Mouse (Mus musculus) bone marrow macrophage, adult 2 months (primary cell): ENCODE measurements around the gene Ptges. TPM values are rescaled to one million over a fixed set of nuclear protein-coding genes. Genes with fewer than 3 reads are reported as not detected.

Experiments
- H3K27ac ChIP-seq: 2 replicates; pipeline ENCODE4 v1.5.1; 2012; ENCODE audit warnings: low read depth, low read length; ENCODE audit not compliant: insufficient read depth
- H3K4me1 ChIP-seq: 2 replicates; pipeline ENCODE4 v1.6.1; 2012; ENCODE audit warnings: low read length; ENCODE audit not compliant: control insufficient read depth, insufficient read depth
- H3K4me3 ChIP-seq: 2 replicates; pipeline ENCODE4 v1.5.1; 2012; ENCODE audit warnings: mild to moderate bottlenecking, low read length, moderate library complexity; ENCODE audit not compliant: insufficient read depth
- CTCF ChIP-seq: IDR thresholded peaks from 2 replicates; pipeline ENCODE4 v1.5.1; 2012; ENCODE audit warnings: low read depth, mild to moderate bottlenecking, low read length, moderate library complexity
- POLR2A ChIP-seq: IDR thresholded peaks from 2 replicates; pipeline ENCODE4 v1.6.1; 2012; ENCODE audit warnings: mild to moderate bottlenecking, low read depth, low read length, borderline replicate concordance
- polyA plus RNA-seq: library from polyadenylated mRNA; stranded (reverse); fragments of >200 nt; gene quantifications from 2 replicates; pipeline ENCODE4 v1.2.4, GENCODE M21; 2012; ENCODE audit not compliant: missing spikeins, insufficient read depth, insufficient read length

The Ptges gene
- polyA plus RNA-seq, 1 experiment = 2.7 TPM

DNA sequence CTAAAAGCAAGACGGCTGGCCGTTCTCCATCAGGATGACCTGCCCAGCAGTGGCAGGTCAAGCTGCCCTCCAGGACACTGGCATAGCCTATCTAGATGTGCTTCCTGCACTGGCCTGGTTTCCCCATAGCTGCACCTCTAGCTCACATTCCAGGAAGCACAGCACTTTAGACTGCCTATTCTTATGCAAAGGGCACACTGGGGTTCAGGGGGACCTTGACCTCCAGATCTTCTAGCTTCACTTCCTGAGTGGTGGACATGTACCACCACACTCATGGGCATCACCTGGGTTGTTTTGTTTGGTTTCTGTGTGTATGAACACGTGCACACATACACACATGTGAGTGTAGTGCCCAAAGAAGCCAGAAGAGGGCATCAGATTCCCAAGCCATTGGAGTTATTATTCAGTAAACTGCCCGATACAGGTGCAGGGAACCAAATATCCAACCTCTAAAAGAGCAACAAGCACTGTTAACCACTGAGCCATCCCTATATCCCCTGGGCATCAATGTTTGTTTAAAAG lies 44.8 kb downstream of the Ptges start:
- TF ChIP-seq CTCF (no peak), POLR2A (no peak)
- Histone ChIP-seq H3K27ac (no peak overlapping the region), H3K4me3 (no peak overlapping the region), H3K4me1 (no peaks in the 10 kb centered on the region)

DNA sequence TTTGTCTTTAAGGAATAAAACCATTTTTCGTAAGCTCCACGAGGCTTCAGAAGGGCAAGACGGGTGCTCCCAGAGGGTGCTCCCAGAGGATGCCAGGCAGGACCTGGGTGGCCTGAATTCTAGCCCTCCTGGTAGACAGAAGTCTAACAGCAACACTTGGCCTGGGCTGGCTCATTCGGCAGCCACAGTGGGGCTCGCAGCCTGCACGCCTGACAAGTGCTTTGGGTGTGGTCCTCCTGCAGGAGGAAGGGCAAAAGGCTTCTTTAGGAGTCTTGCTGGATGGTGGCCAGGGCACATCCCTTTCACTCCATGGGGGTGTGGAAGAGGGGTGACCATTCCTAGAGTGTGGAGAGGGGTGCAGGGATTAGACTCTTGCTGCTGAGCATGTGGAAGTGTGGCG lies 48.4 kb downstream of the Ptges start:
- Histone ChIP-seq H3K4me1 (no peaks in the 10 kb centered on the region), H3K27ac (no peak overlapping the region), H3K4me3 (no peak overlapping the region)
- TF ChIP-seq POLR2A (no peak), CTCF (no peak)

DNA sequence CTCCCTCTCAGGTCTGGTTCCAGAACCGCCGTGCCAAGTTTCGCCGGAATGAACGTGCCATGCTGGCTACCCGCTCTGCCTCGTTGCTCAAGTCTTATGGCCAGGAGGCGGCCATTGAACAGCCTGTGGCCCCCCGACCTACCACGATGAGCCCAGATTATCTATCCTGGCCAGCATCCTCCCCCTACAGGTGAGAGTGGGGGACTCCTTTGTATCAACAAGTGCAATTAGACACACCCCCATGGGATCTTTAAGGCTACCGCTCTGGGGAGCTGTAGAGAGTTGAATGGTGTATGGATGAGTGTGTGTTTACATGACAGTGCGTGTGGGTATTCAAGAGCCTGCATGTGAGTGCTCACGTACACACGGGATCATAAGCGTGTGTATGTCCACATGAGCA lies 50.2 kb downstream of the Ptges start:
- H3K4me3 ChIP-seq = no peak overlapping the region
- H3K4me1 ChIP-seq = no peaks in the 10 kb centered on the region
- H3K27ac ChIP-seq = no peak overlapping the region
- TF ChIP-seq CTCF = no peak

DNA sequence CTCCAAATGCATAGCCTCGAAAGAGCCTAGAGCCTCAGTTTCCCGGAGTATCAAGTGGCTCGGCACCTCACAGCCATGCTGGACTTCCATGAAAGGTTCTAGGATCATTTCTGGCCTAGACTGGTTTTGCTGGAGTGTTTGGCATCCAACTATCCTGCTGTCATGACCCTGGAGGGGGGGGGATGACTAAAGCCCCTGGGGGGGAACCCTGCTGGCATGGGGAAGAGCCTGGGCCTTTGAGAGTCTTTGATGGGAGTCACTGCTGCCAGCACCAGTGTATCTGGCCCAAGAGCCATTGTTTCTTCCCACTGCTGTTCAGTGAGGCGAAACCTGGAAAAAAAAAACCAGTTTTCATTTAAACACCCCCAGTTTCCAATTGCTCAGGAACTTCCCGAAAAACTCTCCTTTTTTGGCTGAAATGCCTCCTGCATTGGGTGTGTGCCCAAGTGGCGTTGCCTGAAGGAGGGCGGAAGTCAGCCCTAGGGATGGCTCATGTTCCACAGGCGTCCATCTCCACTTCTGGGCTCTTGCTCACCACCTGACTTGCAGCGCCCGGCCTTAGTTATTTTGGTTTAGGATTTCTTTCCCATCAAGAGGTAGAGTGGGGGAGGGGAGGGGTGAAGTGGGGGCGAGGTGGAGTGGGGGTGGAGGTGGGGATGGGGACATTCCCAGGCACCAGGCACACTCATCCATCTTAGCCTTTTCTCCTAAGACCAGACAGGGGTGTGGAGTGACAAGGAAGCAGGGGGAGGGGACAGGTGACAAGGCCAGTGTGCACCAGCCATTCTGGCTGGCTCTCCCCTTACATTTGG lies 53.8 kb downstream of the Ptges start:
- TF ChIP-seq POLR2A = no peak
- TF ChIP-seq CTCF = no peak
- Histone ChIP-seq H3K4me3 (no peak overlapping the region), H3K27ac (no peak overlapping the region)

DNA sequence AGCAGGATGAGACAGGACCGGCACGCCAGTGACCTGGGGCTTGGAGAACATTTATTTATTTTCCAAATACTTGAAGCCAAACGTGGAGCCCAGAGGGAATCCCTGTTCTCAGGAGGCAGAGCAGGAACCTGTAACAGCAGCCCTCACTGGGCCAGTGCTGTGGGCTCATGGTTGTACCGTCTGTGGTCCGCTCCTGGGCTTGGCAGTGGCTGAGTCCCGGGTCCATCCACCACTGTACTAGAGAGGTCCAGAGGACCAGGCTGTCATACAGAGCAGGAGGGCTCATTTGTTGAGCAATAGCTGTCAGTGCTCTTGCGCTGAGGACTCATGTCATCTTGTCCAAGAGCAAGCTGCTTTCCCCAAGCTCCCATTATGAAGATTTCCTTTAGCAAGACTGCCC lies 54.6 kb downstream of the Ptges start:
- Histone ChIP-seq H3K27ac (no peak overlapping the region), H3K4me3 (no peak overlapping the region), H3K4me1 (no peaks in the 10 kb centered on the region)
- TF ChIP-seq POLR2A (no peak), CTCF (no peak)

More for the DNA sequence above, 53.8 kb downstream of the Ptges start:
- no peaks in the 10 kb centered on the region for H3K4me1 ChIP-seq

DNA sequence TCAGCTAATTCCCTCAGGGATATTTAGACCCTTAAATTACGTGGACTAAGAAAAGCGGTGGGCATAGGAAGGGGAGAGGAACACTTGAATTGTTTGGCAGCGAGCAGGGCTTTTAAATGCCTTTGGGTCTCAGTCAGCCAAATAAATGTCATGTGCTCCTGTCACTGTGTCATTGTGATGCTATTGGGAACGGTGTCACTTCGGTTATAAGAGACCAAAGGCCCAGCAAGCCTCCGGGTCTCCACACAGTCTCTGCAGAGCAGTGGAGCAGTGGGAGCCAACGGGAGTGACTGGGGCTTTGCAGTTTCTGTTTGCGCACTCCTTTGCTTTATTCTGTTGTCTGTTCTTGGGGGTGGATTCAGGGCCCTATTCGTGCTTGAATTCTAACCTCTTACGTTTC lies 55.2 kb downstream of the Ptges start:
- H3K4me1 ChIP-seq = no peaks in the 10 kb centered on the region
- H3K4me3 ChIP-seq = no peak overlapping the region
- no peak overlapping the region for H3K27ac ChIP-seq
- no peak for TF ChIP-seq CTCF
- TF ChIP-seq POLR2A = no peak

DNA sequence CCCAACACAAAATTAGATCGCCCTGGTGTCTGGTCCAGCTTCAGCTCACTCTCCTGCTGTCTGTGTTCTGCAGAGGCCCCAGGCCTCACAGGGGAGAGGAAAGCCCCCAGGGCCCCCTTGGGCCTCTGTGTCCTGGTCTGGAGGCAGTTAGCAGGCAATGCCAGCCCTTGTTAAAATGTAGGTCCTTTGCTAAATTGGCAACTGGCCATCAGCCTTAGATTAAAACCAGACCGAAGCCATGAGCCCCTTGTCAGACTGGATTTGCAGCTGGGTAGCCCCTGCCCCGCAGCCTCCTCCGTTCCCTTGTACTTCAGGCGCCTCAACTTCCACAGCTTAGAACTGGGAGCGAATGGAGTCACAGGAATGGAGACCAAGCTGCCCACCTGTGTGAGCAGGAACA lies 57.0 kb downstream of the Ptges start:
- Histone ChIP-seq H3K27ac (no peak overlapping the region), H3K4me1 (no peaks in the 10 kb centered on the region), H3K4me3 (no peak overlapping the region)
- no peak for TF ChIP-seq POLR2A
- TF ChIP-seq CTCF = no peak

DNA sequence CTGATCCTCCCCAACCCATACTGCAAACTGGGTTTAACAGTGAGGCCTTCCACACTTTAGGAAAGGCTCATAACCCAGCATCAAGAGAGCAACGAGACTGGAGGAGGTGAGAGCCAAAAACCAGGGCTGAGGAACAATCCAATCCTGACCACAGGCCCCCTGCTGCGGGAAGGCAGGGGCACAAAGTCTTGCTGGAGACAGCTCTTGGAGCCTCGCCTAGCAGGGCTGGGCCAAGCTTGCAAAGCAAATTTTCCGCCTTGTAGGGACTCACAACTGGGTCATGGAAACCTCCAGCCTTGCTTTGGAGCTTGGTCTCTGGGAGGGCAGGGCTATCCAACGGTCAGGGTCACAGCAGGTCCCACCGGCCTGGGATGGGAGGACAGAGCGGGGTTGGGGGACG lies 58.8 kb downstream of the Ptges start:
- no peak for TF ChIP-seq POLR2A
- TF ChIP-seq CTCF = no peak
- H3K27ac ChIP-seq = no peak overlapping the region

DNA sequence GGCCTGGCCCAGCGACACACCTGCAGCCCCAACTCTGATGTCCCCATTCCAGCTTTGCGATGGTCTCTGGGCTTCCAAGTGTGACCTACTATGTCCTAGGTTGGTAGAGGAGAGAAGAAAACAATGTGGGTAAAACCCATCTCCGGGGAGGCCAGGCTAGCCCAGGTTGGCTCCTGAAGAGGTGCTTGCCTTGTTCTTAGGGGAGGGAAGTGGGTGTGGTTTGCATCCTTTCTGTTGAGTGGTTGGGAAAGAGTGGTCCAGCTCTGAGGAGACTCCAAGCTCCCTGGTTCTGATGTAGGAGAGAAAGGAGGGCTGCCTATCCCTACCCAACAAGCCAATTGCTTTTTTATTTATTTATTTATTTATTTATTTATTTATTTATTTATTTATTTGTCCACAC lies 64.2 kb downstream of the Ptges start:
- H3K27ac ChIP-seq = no peak overlapping the region
- TF ChIP-seq CTCF (no peak), POLR2A (no peak)
- no peak overlapping the region for H3K4me3 ChIP-seq
- no peaks in the 10 kb centered on the region for H3K4me1 ChIP-seq

More for the DNA sequence above, 58.8 kb downstream of the Ptges start:
- Histone ChIP-seq H3K4me1 (no peaks in the 10 kb centered on the region), H3K4me3 (no peak overlapping the region)

DNA sequence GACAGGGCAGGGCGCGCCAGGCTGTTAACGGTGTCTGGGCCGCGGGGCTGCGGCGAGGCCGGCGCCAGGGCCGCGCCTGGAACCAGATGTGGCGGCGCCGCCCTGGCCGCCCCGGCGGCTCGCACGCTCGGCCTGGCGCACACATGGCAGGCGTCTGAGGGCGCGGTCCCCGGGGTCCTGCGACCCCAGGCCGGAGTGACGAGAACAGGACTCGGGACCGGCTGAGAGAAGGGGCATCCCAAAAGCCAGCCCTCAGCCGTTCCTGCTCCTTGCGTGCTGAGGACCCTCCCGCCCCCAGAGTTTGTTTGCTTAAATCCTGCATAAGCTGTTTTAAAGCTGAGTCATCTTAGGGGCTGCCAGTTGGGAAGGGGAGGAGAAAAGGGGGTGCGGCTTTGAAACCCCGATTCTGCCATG lies 64.7 kb downstream of the Ptges start:
- Histone ChIP-seq H3K27ac (no peak overlapping the region), H3K4me3 (no peak overlapping the region), H3K4me1 (no peaks in the 10 kb centered on the region)
- TF ChIP-seq POLR2A (no peak), CTCF (no peak)
